Mouse (Mus musculus) cerebellum, adult 9-10 months (tissue): ENCODE data around the gene Dlgap5.

ENCODE experiments used
- DNase-seq: peaks from one replicate; pipeline ENCODE4 v3.0.0; 2022

Gene Dlgap5

GRCm38 (mm10) chr14:47395007-47395406, 23.2 kb downstream of the Dlgap5 start:
- DNase-seq, result no peak

- DNase-seq, result no peak
Observed at GRCm38 (mm10) chr14:47393354-47394094, 24.7 kb downstream of the Dlgap5 start.

- no peak for DNase-seq
Observed at GRCm38 (mm10) chr14:47386125-47386524, 32.1 kb downstream of the Dlgap5 start.

GRCm38 (mm10) chr14:47384653-47385052, 33.6 kb downstream of the Dlgap5 start:
- DNase-seq, result no peak

GRCm38 (mm10) chr14:47383911-47384310, 34.3 kb downstream of the Dlgap5 start:
- DNase-seq, result no peak

GRCm38 (mm10) chr14:47378336-47378735, 39.9 kb downstream of the Dlgap5 start:
- DNase-seq, result no peak

GRCm38 (mm10) chr14:47376526-47376925, 41.7 kb downstream of the Dlgap5 start:
- no peak for DNase-seq

- no peak for DNase-seq
Observed at GRCm38 (mm10) chr14:47373728-47374678, 44.2 kb downstream of the Dlgap5 start.

- no peak for DNase-seq
Observed at GRCm38 (mm10) chr14:47371689-47372088, 46.5 kb downstream of the Dlgap5 start.

- DNase-seq, result peak; percentile 26
Observed at GRCm38 (mm10) chr14:47370790-47371189, 47.4 kb downstream of the Dlgap5 start.

GRCm38 (mm10) chr14:47369741-47370140, 48.5 kb downstream of the Dlgap5 start:
- no peak for DNase-seq

GRCm38 (mm10) chr14:47367461-47367860, 50.7 kb downstream of the Dlgap5 start, which contains the start of gene Lgals3:
Gene Lgals3, plus strand, starts transcription at chr14:47367751.
- peak; percentile 19 for DNase-seq

- DNase-seq, result peak; percentile 17
Observed at GRCm38 (mm10) chr14:47366881-47367321, 51.3 kb downstream of the Dlgap5 start.

- DNase-seq, result no peak
Observed at GRCm38 (mm10) chr14:47364742-47365449, 53.3 kb downstream of the Dlgap5 start.

- no peak for DNase-seq
Observed at GRCm38 (mm10) chr14:47361899-47362298, 56.3 kb downstream of the Dlgap5 start.

- no peak for DNase-seq
Observed at GRCm38 (mm10) chr14:47361418-47361817, 56.8 kb downstream of the Dlgap5 start.

GRCm38 (mm10) chr14:47359610-47360009, 58.6 kb downstream of the Dlgap5 start:
- DNase-seq, result no peak

- DNase-seq, result no peak
Observed at GRCm38 (mm10) chr14:47356622-47357021, 61.6 kb downstream of the Dlgap5 start.

GRCm38 (mm10) chr14:47354948-47355347, 63.3 kb downstream of the Dlgap5 start:
- DNase-seq, result no peak

GRCm38 (mm10) chr14:47354111-47354577, 64.1 kb downstream of the Dlgap5 start:
- DNase-seq, result no peak

- no peak for DNase-seq
Observed at GRCm38 (mm10) chr14:47353240-47353639, 65.0 kb downstream of the Dlgap5 start.

GRCm38 (mm10) chr14:47352272-47352671, 65.9 kb downstream of the Dlgap5 start:
- DNase-seq, result no peak

- no peak for DNase-seq
Observed at GRCm38 (mm10) chr14:47350974-47351373, 67.2 kb downstream of the Dlgap5 start.
